Mouse (Mus musculus) hindbrain, embryonic 12.5 days (tissue): ENCODE measurements around the gene Oit1. TPM values are rescaled to one million over a fixed set of nuclear protein-coding genes. Genes with fewer than 3 reads are reported as not detected.

ENCODE experiments used
- ATAC-seq: fragments of 200-750 bp; cut with Nextera tagmentation; 2 replicates; pipeline ENCODE4 v1.8.0; 2017; ENCODE audit warnings: moderate TSS enrichment; ENCODE audit not compliant: low FRiP score
- H3K27ac ChIP-seq: fragments of 300-500 bp; sonication (generic); 2 replicates; pipeline ENCODE4 v1.5.1; 2016; ENCODE audit warnings: mild to moderate bottlenecking
- H3K27me3 ChIP-seq: fragments of 300-500 bp; sonication (generic); 2 replicates; pipeline ENCODE4 v1.6.1; 2016; ENCODE audit warnings: mild to moderate bottlenecking
- H3K36me3 ChIP-seq: fragments of 300-500 bp; sonication (generic); 2 replicates; pipeline ENCODE4 v1.6.1; 2016; ENCODE audit warnings: mild to moderate bottlenecking
- H3K4me1 ChIP-seq: fragments of 300-500 bp; sonication (generic); 2 replicates; pipeline ENCODE4 v1.6.1; 2016
- H3K4me2 ChIP-seq: fragments of 300-500 bp; sonication (generic); replicated peaks from 2 replicates; pipeline ENCODE4 v1.6.1; 2016; ENCODE audit warnings: mild to moderate bottlenecking
- H3K4me3 ChIP-seq: fragments of 300-500 bp; sonication (generic); 2 replicates; pipeline ENCODE4 v1.5.1; 2016; ENCODE audit warnings: mild to moderate bottlenecking
- H3K9ac ChIP-seq: fragments of 300-500 bp; sonication (generic); 2 replicates; pipeline ENCODE4 v1.6.1; 2016; ENCODE audit warnings: mild to moderate bottlenecking, moderate library complexity
- H3K9me3 ChIP-seq: fragments of 300-500 bp; sonication (generic); replicated peaks from 2 replicates; pipeline ENCODE4 v1.6.1; 2016; ENCODE audit warnings: mild to moderate bottlenecking
- WGBS: fragments of 180-500 bp; shearing (Covaris S2); methylation state at CpG from one replicate; pipeline ENCODE4 v1.1.7; 2016; 5-methylcytosine and 5-hydroxymethylcytosine counted together
- polyA plus RNA-seq: library from polyadenylated mRNA; unstranded; fragments of >200 nt; fragmentation: Nextera tagmentation; extraction: Ambion mirVana; gene quantifications from 2 replicates; pipeline ENCODE4 v1.2.1, GENCODE M21; 2016

The Oit1 gene
- polyA plus RNA-seq, 1 experiment from 2014 or later, result not detected

GRCm38 (mm10) chr14:8367121-8367520 lies 11.4 kb downstream of the Oit1 start:
- Histone ChIP-seq H3K9me3 (no peaks in the 10 kb centered on the region), H3K4me1 (peaks cover 17% of the 10 kb centered on the region), H3K4me3 (no peak overlapping the region), H3K27ac (no peak overlapping the region), H3K36me3 (no peaks in the 10 kb centered on the region), H3K4me2 (no peak overlapping the region), H3K27me3 (no peaks in the 10 kb centered on the region), H3K9ac (no peak overlapping the region)
- ATAC-seq, result no peak
- WGBS, result 0% methylated on average over 1 of the region's 1 CpGs

DNA sequence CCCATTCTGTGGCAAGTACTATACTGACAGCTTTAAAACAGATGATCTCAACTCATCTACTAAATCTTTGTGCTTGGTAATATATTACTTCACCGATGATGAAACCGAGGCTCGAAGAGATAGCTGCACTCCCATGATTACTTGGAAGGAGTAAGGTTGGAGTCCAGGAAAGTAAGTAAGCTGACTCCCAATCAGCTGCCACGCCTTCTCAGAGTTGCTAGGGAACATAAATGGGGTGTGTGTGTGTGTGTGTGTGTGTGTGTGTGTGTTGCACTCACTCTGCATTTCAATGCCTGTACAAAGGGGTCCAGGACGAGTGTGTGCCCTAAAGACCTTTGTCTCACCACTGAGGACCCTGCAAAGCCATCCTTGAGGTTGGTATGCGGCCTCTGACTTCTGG lies 12.7 kb downstream of the Oit1 start:
- Histone ChIP-seq H3K4me1 (peaks cover 17% of the 10 kb centered on the region), H3K27ac (no peak overlapping the region), H3K4me2 (no peak overlapping the region), H3K36me3 (no peaks in the 10 kb centered on the region), H3K9me3 (no peaks in the 10 kb centered on the region), H3K4me3 (no peak overlapping the region), H3K27me3 (no peaks in the 10 kb centered on the region), H3K9ac (no peak overlapping the region)
- ATAC-seq, result no peak
- 69% methylated on average over 6 of the region's 6 CpGs for WGBS

DNA sequence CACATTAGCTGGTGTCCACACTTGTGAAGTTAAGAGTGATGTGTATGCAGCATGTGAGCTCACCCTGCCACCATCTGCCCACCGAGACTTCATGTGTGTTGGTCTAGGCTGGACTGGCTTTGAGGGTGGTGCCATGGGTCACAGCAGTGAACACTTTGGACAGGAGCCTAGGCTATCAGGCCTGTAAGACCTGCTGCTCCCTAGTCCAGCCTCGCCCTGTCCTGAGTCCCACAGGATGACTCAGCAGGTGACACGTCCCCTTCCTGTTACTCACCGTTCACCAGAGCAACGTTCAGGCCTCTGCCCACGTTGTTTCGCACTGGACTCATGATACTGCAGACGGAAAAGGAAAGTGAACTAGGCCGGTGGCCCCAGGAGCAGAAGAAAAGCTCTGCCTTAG lies 21.7 kb downstream of the Oit1 start:
- Histone ChIP-seq H3K4me2 (no peak overlapping the region), H3K9ac (no peak overlapping the region; the same call in 1 of the 2 replicates), H3K4me1 (no peaks in the 10 kb centered on the region), H3K4me3 (no peak overlapping the region), H3K27me3 (no peaks in the 10 kb centered on the region), H3K27ac (no peak overlapping the region), H3K36me3 (no peaks in the 10 kb centered on the region), H3K9me3 (no peaks in the 10 kb centered on the region)
- ATAC-seq, result peak; percentile 14; the same call in 1 of the 2 replicates
- 83% methylated on average over 9 of the region's 9 CpGs for WGBS

GRCm38 (mm10) chr14:8355999-8356501 lies 22.5 kb downstream of the Oit1 start:
- 43% methylated on average over 6 of the region's 6 CpGs for WGBS
- no peaks in the 10 kb centered on the region for H3K36me3 ChIP-seq
- no peak overlapping the region for H3K27ac ChIP-seq
- no peak overlapping the region for H3K4me2 ChIP-seq
- ATAC-seq, result peak; percentile 72
- H3K4me3 ChIP-seq, result no peak overlapping the region
- no peak overlapping the region for H3K9ac ChIP-seq
- no peaks in the 10 kb centered on the region for H3K27me3 ChIP-seq
- no peaks in the 10 kb centered on the region for H3K4me1 ChIP-seq
- no peaks in the 10 kb centered on the region for H3K9me3 ChIP-seq

GRCm38 (mm10) chr14:8348927-8349326 lies 29.6 kb downstream of the Oit1 start:
- no peaks in the 10 kb centered on the region for H3K36me3 ChIP-seq
- no peak overlapping the region for H3K4me3 ChIP-seq
- no peak for ATAC-seq
- H3K27ac ChIP-seq, result no peak overlapping the region
- WGBS, result 79% methylated on average over 9 of the region's 9 CpGs
- H3K9ac ChIP-seq, result no peak overlapping the region
- H3K27me3 ChIP-seq, result no peaks in the 10 kb centered on the region
- no peaks in the 10 kb centered on the region for H3K9me3 ChIP-seq
- no peak overlapping the region for H3K4me2 ChIP-seq
- H3K4me1 ChIP-seq, result no peaks in the 10 kb centered on the region

- Histone ChIP-seq H3K4me2 (no peak overlapping the region), H3K4me1 (no peaks in the 10 kb centered on the region), H3K36me3 (no peaks in the 10 kb centered on the region), H3K9me3 (no peaks in the 10 kb centered on the region), H3K4me3 (no peak overlapping the region), H3K27me3 (0 out of 2 replicates have a peak, but pooled peaks cover 3% of the 10 kb centered on the region), H3K9ac (no peak overlapping the region), H3K27ac (no peak overlapping the region)
- peak; percentile 46 for ATAC-seq
- 24% methylated on average over 7 of the region's 7 CpGs for whole genome bisulfite sequencing
These were observed 32.1 kb downstream of the Oit1 start for GRCm38 (mm10) chr14:8346255-8346997.

DNA sequence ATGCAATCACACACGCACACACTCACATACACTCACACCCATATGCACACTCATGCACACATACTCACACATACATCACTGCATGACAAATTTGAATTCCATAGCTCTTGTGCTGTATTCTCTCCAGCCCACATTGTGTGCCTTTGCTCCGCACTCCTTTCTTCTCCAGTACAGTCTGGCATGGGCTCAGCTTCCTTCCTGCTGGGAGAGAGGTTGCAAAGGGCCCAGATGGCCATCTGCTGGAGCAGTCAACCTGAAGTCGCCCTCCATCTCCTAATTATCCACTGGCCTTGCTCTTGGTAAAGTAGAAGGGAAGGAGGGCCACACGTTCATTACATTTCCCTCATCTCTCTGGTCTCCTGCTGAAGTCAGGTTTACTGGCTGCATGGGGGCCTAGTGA lies 33.0 kb downstream of the Oit1 start:
- Histone ChIP-seq H3K4me3 (no peak overlapping the region), H3K27ac (no peak overlapping the region), H3K9me3 (no peaks in the 10 kb centered on the region), H3K36me3 (no peaks in the 10 kb centered on the region), H3K4me2 (no peak overlapping the region), H3K27me3 (0 out of 2 replicates have a peak, but pooled peaks cover 3% of the 10 kb centered on the region), H3K9ac (no peak overlapping the region), H3K4me1 (no peaks in the 10 kb centered on the region)
- 64% methylated on average over 4 of the region's 4 CpGs for WGBS
- ATAC-seq, result no peak

DNA sequence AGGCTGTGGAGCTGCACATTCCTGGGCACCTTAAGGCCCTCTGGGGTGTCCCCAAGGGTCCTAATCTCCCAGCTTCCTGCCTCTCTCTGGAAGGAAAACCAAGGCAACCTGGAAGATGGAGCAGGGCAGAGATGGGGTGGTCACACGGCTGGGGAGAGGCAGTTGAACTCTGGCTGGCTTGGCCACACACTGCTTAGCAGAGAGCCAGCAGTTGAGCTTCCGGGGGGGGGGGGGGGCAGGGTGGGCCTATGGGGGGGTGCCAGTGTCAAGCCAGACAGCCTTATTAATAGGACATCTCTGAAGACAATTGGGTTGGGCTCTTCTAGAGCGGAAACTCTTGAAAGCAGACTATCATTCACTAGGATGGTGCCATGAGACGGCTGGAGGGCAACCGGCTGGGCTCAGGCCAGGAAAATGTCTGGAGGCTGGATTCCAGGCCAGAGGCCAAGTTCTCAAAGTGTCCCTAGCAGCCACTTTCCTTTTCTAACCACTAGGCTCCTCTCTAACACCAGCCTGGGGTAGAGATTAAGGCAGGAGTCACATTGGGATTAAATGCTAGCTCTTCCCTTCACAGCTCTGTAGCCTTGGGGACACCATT lies 35.9 kb downstream of the Oit1 start:
- H3K9ac ChIP-seq, result no peak overlapping the region
- no peak overlapping the region for H3K27ac ChIP-seq
- H3K4me3 ChIP-seq, result no peak overlapping the region
- 82% methylated on average over 4 of the region's 5 CpGs for WGBS
- no peaks in the 10 kb centered on the region for H3K4me1 ChIP-seq
- H3K27me3 ChIP-seq, result 0 out of 2 replicates have a peak, but pooled peaks cover 3% of the 10 kb centered on the region
- H3K36me3 ChIP-seq, result no peaks in the 10 kb centered on the region
- no peaks in the 10 kb centered on the region for H3K9me3 ChIP-seq
- no peak overlapping the region for H3K4me2 ChIP-seq
- no peak for ATAC-seq

DNA sequence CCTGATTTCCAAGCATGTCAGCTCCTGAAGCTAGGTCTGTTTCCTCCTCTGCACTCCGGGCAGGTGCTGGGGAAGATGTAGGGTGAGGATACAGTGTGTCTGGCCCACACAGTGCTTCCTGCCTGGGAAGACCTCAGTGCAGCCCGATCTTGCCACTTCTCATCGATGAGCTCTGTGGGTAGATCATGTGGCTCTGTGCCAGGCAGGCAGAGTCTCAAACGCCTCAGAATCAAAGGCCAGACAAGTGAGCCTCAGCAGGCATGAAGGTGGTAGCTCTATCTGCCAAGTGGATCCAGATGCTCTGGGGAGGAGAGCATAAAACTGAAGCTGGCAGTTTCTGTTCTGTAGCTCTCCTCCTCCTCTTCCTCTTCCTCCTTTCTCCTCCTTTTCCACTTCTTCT lies 38.3 kb downstream of the Oit1 start:
- peaks cover 3% of the 10 kb centered on the region; the same call in 1 of the 2 replicates for H3K4me1 ChIP-seq
- H3K4me3 ChIP-seq, result no peak overlapping the region
- no peaks in the 10 kb centered on the region for H3K36me3 ChIP-seq
- no peaks in the 10 kb centered on the region for H3K9me3 ChIP-seq
- no peak overlapping the region for H3K4me2 ChIP-seq
- ATAC-seq, result no peak
- H3K27ac ChIP-seq, result no peak overlapping the region
- H3K27me3 ChIP-seq, result 0 out of 2 replicates have a peak, but pooled peaks cover 3% of the 10 kb centered on the region
- WGBS, result 72% methylated on average over 4 of the region's 4 CpGs
- no peak overlapping the region for H3K9ac ChIP-seq

DNA sequence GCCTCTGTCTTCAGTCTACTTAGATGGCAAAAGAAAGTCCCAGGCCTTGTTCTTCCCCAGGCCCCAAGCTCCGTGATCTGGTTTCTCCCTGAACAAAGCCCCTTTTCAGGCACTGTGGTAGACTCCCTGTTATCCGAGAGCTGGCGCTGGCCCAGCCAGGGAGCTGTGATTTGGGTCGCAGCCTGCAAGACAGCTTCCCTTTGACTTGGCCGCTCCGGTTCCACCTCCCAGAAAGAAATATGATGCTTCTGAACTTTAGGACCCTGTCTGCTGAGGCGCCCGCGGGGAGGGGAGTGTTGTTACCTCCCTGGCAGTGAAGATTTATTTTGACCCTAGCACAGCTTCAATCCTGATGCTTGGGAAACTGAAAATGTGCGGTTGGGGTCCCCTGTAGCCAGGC lies 42.6 kb downstream of the Oit1 start:
- H3K9ac ChIP-seq, result no peak overlapping the region
- no peaks in the 10 kb centered on the region for H3K36me3 ChIP-seq
- no peaks in the 10 kb centered on the region for H3K9me3 ChIP-seq
- H3K4me1 ChIP-seq, result peaks cover 3% of the 10 kb centered on the region; the same call in 1 of the 2 replicates
- H3K4me2 ChIP-seq, result no peak overlapping the region
- no peak for ATAC-seq
- WGBS, result 56% methylated on average over 10 of the region's 10 CpGs
- H3K4me3 ChIP-seq, result no peak overlapping the region
- H3K27ac ChIP-seq, result peak overlapping the region; percentile 67; the same call in 1 of the 2 replicates
- no peaks in the 10 kb centered on the region for H3K27me3 ChIP-seq

DNA sequence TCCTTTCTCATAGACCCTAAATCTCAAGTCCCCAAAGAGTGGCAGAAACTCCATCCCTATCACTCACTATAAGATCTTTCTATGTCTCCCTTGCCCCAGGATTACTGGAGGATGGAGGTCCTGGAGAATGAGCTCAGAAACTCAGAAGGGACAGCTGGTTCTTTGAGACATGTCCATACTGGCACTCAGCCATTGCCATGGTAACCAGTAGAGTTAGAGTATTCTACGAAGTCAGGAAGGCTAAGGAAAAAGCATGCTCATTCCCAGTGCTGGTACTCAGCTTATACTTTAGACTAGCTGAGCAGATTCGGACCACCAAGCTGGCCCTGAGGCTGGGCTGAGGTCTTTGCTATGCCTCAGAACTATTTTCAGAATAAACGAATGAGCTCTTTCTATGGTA lies 44.0 kb downstream of the Oit1 start:
- Histone ChIP-seq H3K4me3 (no peak overlapping the region), H3K4me2 (no peak overlapping the region), H3K9ac (no peak overlapping the region), H3K4me1 (peaks cover 7% of the 10 kb centered on the region), H3K36me3 (no peaks in the 10 kb centered on the region), H3K27me3 (no peaks in the 10 kb centered on the region), H3K9me3 (no peaks in the 10 kb centered on the region), H3K27ac (no peak overlapping the region)
- no peak for ATAC-seq
- 87% methylated on average over 3 of the region's 3 CpGs for WGBS

- WGBS, result 80% methylated on average over 11 of the region's 11 CpGs
- no peak overlapping the region for H3K27ac ChIP-seq
These were observed 46.0 kb downstream of the Oit1 start for GRCm38 (mm10) chr14:8332314-8333252.

More at GRCm38 (mm10) chr14:8332314-8333252, 46.0 kb downstream of the Oit1 start:
- Histone ChIP-seq H3K27me3 (no peaks in the 10 kb centered on the region), H3K9ac (no peak overlapping the region), H3K4me3 (no peak overlapping the region), H3K36me3 (no peaks in the 10 kb centered on the region), H3K4me2 (no peak overlapping the region), H3K9me3 (no peaks in the 10 kb centered on the region), H3K4me1 (peaks cover 10% of the 10 kb centered on the region)
- ATAC-seq, result no peak
